Mouse (Mus musculus): ENCODE results near the gene Slc25a43.

DNA sequence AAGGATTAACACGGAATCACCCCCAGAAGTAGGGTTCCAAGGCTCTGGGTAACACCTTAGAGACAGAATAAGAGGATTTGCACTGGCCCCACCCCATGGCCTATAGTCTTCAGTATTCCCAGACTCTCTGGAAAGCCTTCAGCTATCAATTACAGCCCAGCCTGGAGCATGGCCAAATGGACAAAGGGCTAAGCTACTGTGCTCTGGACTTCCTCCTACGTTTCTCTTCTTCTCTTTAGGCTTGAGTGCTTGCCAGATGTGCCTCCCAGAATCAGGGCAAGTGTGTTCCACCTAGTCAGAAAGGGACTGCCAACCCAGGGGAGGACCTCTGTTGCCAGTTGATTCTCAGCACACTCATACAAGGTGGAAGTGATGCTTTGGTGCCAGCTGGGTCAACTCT is 81.6 kb downstream of the Slc25a43 start:
- TF ChIP-seq CTCF (IDR thresholded peaks at IDR 0.05; ENCODE audit: extremely low read depth, insufficient read depth, low read length) (no peak), POLR2A (IDR thresholded peaks at IDR 0.05; ENCODE audit: extremely low read depth, insufficient read depth, low read length) (no peak)

Measured in cortical plate, adult 2 months (tissue).